Mouse (Mus musculus): ENCODE data around the gene Arhgap15.

- TF ChIP-seq CTCF (IDR thresholded peaks at IDR 0.05; ENCODE audit: low read depth, low read length) = no peak
- no peak for TF ChIP-seq POLR2A (IDR thresholded peaks at IDR 0.05; ENCODE audit: borderline replicate concordance, low read depth, low read length)
Measured at GRCm38 (mm10) chr2:43739190-43739818, 9.3 kb upstream of the Arhgap15 start.

Data from bone marrow macrophage, adult 2 months (primary cell).